Mouse (Mus musculus): ENCODE data around the gene Med9. TPM values are rescaled to one million over a fixed set of nuclear protein-coding genes. Genes with fewer than 3 reads are reported as not detected.
"Not testable (repeated sequence)": the region's sequence is repeated elsewhere in the genome, so short reads cannot be mapped to it uniquely, and the experiment has no call there.

Med9 gene
- 48.3 and 49.2 TPM in 2 replicates for polyA plus RNA-seq (2012; rRNA removed)

DNA sequence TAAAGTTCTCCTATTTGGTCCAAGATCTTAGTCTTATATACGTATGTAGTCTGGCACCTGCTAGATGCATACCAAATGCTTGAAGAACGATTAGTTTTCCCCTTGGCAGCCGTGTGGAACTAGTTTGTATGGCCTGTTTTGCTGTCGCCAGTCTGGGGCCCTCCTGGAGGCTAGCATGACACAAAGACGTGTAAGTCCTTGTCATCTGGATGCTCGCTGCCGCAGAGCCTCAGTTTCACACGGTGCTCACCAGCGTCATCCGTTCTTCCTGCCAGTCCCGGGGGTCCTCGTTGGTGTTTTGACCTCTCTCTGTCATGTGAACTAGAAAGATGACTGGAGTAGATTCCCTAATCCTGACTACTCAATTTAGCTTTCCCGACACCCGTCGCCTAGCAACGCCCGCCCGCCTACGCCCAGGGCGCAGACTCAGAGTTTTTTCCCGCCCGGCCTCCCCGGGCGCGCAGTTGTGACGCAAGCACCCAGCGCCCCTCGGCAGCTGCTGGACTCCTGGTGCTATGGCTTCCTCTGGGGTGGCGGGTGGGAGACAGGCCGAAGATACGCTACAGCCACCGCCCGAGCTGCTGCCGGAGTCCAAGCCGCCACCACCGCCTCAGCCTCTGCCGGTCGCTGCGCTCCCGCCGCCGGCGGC, at the start of gene Med9:
Gene Med9, plus strand, starts transcription at position 455 of the 649 bp plus-strand sequence.
- no peak for DNase-seq (ENCODE audit: low read depth)

DNA sequence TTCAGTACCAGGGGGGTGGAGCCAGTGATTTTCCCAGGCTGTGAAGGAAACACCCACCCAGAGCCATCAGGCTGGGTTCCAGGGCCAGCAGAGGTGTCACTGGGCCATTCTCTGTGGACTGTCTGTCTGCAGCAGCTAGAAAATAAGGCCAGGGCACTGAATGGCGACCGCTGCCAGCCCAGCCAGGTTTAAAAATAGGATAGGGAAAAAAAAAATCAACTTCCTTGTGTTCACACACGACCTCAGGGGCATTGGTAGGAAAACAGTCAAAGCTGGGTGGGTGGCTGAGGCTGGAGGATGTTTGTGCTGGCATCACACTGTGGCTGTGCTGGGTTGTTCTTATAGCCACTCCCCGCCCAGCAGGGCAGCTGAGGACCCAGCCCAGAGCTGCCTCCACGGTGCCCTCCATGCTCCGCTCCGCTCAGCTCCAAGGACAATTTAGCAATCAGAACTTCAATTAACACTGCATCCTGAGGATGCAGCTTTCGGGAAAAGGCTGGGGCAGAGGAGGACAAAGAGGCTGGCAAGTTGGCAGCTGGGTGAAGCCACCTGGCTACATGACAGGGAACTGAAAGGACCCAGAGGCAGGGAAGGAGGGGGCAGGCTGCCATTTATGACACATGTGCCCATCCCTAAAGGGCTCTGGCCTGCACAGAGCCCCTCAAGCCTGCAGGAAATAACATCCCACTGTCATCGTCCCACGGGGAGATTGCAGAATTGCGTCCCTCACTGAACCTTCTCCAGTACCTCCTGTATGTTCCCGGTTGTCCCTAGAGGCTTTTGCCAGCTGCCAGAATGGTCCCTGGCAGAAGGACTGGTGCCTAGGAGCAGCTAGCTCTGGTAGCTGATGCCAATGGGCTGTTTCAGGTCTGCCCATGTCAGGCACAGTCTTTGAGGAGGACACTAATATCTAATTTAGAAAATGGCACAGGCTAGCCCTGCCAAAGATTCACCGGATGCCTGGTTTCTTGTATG, 48.0 kb upstream of the Med9 start:
- DNase-seq (ENCODE audit: low read depth) = peak; percentile 49

DNA sequence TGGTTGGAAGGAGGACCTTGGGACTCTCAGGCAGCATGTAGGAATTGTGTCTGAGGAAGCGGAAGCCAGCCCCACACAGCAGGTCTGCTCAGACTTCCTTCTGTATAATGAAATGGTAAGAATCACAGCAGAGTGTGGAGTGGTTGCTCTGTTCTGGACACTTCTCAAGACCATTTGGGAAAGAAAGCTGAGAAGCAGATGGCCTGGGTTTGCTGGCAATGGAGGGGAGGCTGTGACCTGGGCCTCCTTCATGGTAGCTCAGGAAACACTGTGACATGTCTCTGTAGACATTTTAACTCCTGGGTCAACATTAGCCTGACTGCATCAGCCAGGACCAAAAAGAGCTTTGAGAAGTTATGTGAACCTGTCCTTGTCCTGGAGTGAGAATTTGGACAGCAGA, 47.0 kb upstream of the Med9 start:
- DNase-seq (ENCODE audit: low read depth) = no peak

DNA sequence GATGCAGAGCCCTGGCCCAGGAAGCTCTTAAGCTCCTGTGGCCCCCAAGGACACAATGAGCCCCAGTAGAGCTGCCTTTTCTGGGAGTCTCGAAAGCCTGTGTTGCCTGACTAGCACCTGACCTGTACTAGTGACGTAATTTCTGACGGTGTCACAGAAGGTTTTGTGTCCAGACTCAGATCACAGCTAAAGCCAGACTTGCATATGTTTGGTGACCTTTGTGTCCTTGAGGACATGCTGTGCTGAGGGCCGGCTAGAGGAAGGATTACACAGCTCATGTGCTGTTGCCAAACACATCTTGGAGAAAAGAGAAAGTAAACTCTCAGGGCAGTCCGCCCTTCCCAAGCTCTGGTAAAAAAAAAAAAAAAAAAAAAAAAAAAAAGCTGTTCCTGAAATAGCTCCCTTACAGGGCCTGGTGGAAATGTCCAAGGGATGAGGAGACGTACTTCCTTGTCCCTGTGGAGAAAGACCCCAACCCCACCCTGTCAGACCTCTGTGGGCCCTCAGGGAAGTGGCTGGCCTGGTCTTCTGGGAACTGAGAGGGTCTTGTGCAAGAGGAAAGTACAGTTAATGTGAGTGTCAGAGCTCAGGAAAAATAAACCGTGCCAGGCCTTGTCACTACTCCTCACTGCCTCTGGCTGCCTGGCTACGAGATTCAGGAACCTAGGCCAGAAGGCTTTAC, 45.8 kb upstream of the Med9 start:
- peak; percentile 26 for DNase-seq (ENCODE audit: low read depth)

DNA sequence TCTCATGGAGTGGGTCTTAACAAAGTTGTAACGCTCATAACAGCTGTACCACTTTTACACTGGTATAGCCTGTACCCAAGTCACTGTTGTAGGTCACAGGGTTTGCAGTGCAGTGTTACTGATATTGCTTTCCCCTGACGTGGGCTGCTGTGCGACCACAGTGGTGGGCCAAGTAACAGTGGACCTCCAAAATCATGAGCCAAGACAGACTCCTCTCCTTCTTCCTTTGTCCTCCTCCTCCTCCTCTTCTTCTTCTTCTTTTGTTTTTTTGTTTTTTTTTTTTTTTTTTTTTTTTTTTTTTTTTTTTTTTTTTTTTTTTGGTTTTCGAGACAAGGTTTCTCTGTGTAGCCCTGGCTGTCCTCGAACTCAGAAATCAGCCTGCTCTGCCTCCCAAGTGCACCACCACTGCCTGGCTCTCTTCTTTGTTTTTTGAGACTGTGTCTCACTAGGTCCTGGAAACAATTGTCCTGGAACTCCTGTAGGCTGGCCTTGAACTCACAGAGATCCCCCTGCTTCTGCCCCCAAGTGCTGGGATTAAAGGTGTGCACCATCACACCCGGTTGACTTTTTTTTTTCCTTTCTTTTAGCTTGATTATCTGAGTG, 41.4 kb upstream of the Med9 start:
- DNase-seq (ENCODE audit: low read depth) = no peak

DNA sequence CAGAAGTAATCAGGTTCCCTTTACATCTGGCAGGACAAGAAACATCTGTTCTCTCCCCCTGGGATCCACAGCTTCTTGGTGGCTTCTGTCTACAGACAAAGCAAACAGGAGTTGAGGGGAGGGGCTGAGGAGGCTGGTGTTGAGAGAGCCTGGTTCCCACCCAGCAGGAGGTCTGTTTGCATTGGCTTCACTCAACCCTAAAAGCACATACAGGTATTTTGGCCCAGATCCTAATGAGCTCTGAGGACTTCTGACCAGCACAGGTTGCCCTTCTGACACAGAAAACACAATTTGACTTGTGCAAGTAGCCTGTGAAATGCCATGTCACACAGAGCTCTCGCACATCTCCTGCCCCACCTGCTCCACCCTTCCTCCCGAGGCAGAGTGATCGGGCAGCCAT, 39.6 kb upstream of the Med9 start:
- no peak for DNase-seq (ENCODE audit: low read depth)

DNA sequence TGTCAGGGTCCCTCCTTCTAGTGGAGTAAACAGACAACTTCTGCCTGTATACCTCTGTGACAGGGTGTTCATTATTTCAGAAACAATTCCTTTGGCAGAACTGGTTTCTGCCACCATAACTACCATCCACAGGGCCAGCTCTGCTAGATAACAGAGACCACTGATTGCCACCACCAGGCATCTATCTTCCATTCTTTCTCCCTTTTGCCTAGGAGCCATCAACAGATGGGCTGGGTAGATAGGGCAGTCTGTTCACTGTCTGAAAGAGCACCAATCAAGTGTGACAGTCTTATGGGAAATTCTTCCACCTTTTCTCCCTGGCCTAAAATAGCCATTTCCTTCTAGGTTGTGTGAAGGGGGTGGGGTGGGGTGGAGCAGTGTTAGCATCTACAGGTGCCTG, 37.4 kb upstream of the Med9 start:
- no peak for DNase-seq (ENCODE audit: low read depth)

DNA sequence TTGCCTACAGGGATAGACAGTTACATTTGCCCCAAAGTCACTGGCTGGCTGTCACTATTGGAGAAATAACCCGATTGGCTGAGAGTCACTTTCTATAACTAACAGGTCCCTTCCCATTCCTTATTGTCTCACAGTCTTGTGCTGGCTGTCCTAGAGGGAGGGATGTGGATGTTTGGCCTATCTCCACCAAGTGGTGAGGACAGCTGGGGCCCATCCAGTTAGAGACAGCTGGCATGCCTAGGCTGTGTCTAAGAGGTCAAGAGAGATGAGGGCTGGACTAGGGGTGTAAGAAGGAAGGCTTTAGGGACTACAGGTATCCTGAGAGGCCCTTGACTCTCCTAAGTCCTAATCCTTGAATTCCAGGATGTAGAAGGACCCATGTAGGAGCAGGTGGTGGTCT, 36.5 kb upstream of the Med9 start:
- no peak for DNase-seq (ENCODE audit: low read depth)

DNA sequence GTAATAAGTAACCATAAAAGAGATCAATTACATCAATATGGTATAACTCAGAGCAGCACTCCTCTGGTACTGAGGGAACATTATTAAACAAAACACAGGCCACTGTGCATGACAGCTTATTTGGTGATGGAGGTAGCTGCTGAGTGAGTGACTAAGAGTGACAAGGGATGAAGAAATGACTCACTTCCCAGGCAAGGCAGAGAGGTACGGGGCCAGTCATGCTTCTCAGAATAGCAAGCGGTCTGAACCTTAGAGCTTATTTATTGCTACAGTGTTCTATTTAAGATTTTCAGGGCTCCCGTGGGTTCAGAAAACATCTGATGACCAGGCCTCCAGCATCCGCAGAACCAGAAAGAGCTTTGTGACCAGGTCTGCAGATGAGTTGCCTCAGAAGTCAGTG, 34.3 kb upstream of the Med9 start:
- no peak for DNase-seq (ENCODE audit: low read depth)

DNA sequence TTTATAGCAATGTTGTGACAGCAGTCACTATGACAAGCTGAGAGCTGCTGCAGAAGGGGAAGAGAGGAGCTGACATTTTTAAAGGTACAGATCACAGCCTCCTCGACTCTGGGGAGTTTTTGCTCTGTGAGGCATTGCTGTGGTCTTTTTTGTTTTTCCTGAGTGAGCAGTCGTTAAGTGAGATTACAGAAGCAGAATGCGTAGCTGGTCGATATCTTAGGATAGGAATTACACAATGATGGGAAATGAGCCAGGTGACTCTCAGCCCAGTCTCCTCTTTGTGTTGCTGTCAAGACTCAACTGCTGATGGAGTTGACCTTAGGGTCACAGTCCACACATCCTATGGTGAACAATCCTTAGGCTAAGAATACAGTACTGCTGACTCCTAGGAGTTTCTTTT, 30.0 kb upstream of the Med9 start:
- no peak for DNase-seq (ENCODE audit: low read depth)

DNA sequence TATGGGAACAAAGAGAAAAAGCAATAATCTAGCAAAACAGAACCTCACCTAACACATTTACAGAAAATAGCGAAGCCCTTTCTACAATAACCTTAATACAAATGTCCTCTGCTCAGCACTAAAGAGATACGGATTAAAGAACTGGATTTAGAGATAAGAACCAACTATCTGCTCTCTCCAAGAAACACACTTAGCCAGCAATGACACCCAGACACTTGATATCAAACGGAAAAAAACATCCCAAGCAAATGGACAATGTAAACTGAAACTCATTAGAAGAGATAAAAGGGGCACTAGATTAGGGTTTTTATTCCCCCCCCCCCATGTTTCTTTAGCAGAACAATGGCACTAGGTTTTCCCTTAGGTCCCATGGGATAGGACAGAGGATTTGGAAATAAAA, 28.6 kb upstream of the Med9 start:
- no peak for DNase-seq (ENCODE audit: low read depth)

DNA sequence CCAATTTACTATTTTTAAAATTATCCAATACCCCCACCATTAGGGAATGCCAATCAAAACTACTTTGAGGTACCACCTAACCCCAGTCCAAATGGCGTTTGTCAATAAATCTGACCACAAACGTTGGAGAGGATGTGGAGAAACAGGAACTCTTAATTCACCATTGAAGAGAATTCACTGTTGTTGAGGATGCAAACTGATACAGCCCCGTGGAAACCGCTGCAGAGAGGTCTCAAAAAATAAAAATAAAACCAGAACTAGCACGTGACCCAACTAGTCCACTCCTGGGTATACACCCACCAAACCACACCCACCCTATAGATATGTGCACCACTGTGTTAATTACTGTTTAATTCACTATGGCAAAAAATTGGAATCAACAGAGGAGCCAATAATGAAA, 27.7 kb upstream of the Med9 start:
- DNase-seq (ENCODE audit: low read depth) = no peak

DNA sequence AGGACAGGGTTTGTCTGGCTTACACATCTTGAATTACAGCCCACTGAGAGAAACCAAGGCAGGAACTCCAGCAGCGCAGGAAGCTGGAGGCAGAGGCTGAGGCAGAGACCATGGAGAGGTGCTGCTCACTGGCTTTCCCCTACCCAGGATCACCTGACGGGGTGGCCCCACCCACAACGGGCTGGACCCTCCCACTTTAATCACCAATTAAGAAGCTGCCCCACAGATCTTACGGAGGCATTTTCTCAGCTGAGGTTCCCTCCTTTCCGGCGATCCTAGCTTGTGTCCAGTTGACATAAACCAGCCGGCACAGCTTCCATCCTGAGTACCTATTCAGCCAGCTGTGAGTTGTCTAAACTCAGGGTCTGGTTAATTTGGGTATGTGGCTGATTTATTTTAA, 26.7 kb upstream of the Med9 start:
- no peak for DNase-seq (ENCODE audit: low read depth)

DNA sequence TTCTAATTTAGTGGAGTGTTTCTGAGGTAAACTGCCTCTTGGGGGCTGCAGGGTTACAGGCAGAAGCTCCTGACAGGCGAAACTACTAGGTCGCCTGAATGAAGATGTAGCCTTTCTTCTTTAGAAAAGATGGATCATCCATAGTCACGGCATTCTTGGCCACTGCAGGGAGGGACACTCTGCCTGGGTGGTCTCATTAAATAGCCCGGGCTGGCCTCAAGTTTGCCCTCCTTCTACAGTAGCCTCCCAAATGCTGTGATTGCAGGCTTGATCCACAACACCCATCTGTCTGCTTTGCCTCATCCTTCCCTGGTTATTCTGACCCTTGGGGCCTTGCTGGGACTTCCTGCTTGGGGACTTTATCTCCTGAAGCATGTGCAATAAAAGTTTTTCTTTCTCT, 18.0 kb upstream of the Med9 start:
- no peak for DNase-seq (ENCODE audit: low read depth)

DNA sequence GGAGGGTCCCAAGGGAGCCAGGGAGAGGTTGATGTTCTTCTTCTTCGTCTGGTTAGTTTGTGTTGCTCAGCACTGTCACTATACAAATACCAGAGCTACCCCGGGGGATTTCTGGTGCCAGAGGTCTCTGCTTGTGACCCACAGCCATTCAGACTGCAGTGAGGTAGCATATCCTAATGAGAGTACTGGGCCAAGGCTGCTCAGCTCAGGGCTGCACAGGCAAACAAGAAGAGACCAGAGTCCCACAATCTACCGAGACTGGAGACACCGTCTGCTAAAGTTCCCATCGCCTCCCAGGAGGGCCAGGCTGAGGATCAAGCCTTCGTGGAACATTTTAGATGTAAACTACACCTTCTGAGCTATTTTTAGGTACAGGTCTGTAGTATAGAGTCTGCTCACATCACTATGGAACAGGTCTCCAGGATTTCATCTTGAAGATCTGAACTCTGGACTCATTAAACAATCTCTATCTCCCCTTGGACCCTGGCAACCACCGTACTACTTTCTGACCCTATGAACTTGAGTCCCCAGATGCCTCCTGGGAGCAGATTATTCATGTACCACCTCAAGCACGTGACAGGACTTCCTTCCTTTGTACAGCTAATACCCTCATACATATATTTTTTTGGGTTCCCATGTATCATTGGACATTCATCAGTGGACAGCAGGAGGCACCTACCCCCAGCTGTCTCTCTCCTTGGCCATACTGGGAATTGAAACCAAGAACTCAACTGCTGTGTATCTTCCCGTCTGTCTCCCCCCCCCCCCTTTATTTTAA, 15.3 kb upstream of the Med9 start:
- DNase-seq (ENCODE audit: low read depth) = no peak

DNA sequence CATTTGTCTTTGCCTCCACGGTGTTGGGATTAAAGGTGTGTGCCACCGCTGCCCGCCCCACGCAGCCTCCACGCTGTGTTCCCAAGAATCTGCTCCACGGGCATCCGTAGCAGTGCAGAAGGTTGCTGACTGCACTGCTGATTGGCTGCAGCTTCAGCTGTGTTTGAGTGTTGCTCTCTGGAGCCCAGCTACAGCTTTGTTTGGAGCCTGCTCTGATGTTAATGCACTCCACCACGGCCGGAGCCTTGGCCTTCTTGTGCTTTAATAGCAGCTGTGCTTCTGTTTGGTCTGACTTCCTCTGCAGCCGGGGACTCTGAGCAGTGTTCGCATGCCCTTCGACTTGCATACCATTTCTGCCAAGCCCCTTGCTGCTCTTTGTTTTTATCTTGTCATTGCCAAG, 14.1 kb upstream of the Med9 start:
- DNase-seq (ENCODE audit: low read depth) = no peak

DNA sequence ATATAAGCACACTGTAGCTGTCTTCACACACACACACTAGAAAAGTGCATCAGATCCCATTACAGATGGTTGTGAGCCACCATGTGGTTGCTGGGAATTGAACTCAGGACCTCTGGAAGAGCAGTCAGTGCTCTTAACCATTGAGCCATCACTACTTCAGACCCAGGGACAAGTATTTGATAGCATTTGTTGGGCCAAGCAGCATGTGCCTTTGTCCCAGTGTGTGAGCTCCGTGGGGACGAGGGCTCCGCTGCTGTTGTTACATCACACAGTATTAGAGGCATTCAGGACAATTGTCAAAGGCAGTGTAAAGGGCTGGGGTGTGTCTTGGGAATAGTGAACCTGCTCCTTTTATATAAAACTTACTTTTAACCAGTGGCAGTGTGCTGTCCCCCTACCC, 11.0 kb upstream of the Med9 start:
- DNase-seq (ENCODE audit: low read depth) = no peak

DNA sequence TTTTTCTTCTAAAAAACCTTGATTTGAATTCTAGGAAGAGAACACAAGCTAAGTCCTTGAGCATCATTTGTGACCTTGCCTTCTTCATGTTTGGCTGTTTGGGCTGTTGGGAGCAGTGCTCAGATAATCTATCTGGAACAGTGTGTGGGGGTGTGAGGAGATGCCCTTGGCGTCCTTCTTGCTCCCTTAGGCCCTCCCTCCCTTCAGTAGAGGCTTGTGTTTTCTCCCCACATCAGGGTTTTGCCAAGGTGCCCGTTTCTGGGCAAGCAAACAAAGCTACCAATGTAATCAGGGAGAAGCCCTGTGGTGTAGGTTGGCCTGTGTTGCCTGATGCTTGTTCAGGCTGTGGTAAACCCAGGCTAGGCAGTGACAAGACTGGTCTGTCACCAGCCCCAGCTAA, 10.4 kb upstream of the Med9 start:
- no peak for DNase-seq (ENCODE audit: low read depth)

DNA sequence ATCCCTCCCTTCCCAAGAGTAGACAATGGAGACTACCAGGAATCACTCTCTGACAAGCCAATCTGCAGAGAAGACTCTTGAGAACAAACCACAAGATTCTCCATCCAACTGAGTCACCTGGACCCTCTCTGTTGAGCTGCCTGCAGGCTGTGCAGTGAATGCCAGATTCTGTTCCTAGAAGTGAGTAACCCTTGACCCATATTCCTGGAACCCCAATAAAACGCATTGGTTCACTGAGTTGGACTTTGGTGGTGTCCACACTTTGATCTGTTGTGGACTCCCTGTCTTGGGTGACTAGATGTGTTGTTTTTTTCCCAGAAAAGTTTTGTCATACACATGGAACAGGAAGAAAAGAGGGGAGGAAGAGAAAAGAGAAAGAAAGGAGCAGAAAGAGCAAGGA, 8.2 kb upstream of the Med9 start:
- DNase-seq (ENCODE audit: low read depth) = no peak

DNA sequence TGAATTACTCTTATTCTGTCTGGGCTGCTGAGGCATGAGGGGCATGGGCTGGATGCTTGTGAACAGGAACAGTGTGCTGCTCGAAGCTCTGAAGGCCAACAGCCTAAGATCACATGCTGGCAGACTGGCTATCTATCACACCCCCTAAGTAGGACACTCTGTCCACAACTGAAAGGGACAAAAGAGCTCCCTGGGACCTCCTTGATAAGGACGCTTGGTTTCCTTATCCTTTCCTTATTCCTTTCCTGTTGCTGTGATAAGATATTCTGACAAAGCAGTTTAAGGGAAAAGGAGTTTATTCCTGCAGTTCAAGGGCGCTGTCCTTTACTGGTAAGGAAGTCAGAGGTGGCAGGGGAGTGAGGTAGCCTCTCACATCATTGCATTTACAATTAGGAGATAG, 7.4 kb upstream of the Med9 start:
- no peak for DNase-seq (ENCODE audit: low read depth)

DNA sequence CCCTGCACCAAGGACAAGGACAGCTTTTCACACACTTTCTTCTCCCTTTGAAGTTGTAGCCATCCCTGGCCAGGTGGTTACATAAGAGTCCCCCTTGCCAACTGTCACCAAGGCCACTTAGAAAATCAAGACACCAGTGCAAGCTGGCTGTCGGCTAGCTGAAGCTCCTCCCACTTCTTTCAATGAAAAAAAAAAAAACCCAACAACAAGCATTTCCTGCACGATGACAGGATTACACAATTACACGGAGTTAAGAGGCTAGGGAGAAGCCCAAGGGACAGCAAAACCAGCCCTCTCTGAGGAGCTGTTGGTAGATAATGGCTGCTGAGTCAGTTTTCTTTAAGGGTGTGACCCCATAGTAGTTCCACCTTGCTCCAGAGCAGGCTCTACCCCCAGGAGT, 6.6 kb upstream of the Med9 start:
- no peak for DNase-seq (ENCODE audit: low read depth)

DNA sequence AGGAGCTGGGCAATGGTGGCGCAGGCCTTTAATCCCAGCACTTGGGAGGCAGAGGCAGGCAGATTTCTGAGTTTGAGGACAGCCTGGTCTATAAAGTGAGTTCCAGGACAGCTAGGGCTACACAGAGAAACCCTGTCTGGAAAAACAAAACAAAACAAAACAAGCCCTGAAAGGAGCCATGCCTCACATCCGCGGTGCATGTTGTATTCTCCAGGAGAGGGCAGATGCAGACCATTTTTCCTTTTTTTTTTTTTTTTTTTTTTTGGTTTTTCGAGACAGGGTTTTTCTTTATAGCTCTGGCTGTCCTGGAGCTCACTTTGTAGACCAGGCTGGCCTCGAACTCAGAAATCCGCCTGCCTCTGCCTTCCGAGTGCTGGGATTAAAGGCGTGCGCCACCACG, 3.2 kb upstream of the Med9 start:
- DNase-seq (ENCODE audit: low read depth) = not testable (repeated sequence)

All from gonadal fat pad, adult 2 months (tissue).